Mouse (Mus musculus): ENCODE results near the gene Slc5a9. TPM values are rescaled to one million over a fixed set of nuclear protein-coding genes. Genes with fewer than 3 reads are reported as not detected.

Gene Slc5a9
- total and polyA plus RNA-seq, 2 experiments from 2014 or later = not detected

DNA sequence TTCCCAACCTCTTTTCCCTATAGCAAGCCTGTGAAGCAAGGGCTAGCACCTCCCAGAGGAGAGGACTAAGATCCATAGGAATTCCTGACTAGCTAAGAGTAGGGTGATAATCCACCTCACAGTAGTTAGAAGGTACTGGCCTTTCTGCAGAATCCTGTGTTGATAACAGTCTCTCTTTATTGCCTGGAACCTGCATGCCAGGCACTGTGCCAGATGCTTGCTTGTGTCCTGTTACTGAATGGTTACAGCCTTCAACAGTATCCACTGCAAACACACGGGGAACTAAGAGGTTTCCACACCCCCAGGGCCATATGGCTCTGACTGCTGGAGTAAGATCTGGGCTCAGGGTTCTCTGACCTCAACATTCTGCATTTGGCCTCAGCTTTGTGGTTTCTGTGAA lies 5.0 kb downstream of the Slc5a9 start:
- DNase-seq (ENCODE audit: low spot score) (no peak), ATAC-seq (ENCODE audit: insufficient read depth, low read depth) (no peak)
- Histone ChIP-seq H3K9me3 (replicated peaks; ENCODE audit: control insufficient read depth, low read length) (no peaks in the 10 kb centered on the region), H3K27me3 (ENCODE audit: control insufficient read depth, insufficient read depth, low read length) (no peaks in the 10 kb centered on the region), H3K4me1 (ENCODE audit: control insufficient read depth, insufficient read depth) (no peaks in the 10 kb centered on the region), H3K9ac (replicated peaks; ENCODE audit: low read depth, low read length) (no peak overlapping the region), H3K4me3 (ENCODE audit: low read depth, low read length) (no peak overlapping the region), H3K36me3 (replicated peaks; ENCODE audit: control insufficient read depth, insufficient read depth, low read length) (no peaks in the 10 kb centered on the region), H3K4me2 (ENCODE audit: low read depth, low read length) (no peak overlapping the region), H3K27ac (ENCODE audit: low read depth) (no peak overlapping the region)
- TF ChIP-seq EP300 (IDR thresholded peaks at IDR 0.05; ENCODE audit: low read depth) (no peak), CTCF (IDR thresholded peaks at IDR 0.05; ENCODE audit: low read depth) (no peak)
- WGBS = 13% methylated on average over 1 of the region's 1 CpGs

DNA sequence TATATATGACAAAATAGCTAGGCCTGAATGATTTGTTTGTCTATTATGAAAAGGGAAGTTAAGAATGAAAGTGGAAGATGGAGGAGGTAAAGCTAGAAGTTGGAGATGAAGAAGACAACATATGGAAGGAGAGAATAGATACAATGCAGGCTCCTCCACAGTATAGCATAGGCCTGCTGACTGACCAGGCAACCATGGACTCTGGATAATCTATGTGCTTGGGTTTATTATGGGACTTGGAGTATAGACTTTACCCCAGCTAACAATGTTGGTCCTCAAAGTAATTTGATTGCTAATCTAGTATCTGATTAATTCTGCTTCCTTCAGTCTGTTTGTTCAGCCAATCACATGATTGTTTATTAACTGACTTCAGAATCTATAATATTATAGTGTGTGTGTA lies 10.6 kb downstream of the Slc5a9 start:
- H3K4me1 ChIP-seq (ENCODE audit: control insufficient read depth, insufficient read depth) = no peaks in the 10 kb centered on the region
- DNase-seq (ENCODE audit: low spot score) = no peak
- no peak for ATAC-seq (ENCODE audit: insufficient read depth, low read depth)
- no peaks in the 10 kb centered on the region for H3K36me3 ChIP-seq (replicated peaks; ENCODE audit: control insufficient read depth, insufficient read depth, low read length)
- no peak overlapping the region for H3K9ac ChIP-seq (replicated peaks; ENCODE audit: low read depth, low read length)
- TF ChIP-seq EP300 (IDR thresholded peaks at IDR 0.05; ENCODE audit: low read depth) (no peak), CTCF (IDR thresholded peaks at IDR 0.05; ENCODE audit: low read depth) (no peak)
- no peak overlapping the region for H3K4me2 ChIP-seq (ENCODE audit: low read depth, low read length)
- H3K4me3 ChIP-seq (ENCODE audit: low read depth, low read length) = no peak overlapping the region
- no peak overlapping the region for H3K27ac ChIP-seq (ENCODE audit: low read depth)
- H3K9me3 ChIP-seq (replicated peaks; ENCODE audit: control insufficient read depth, low read length) = no peaks in the 10 kb centered on the region
- H3K27me3 ChIP-seq (ENCODE audit: control insufficient read depth, insufficient read depth, low read length) = no peaks in the 10 kb centered on the region

- no peaks in the 10 kb centered on the region for H3K36me3 ChIP-seq (replicated peaks; ENCODE audit: control insufficient read depth, insufficient read depth, low read length)
- peak overlapping the region; percentile 54 for H3K4me2 ChIP-seq (ENCODE audit: low read depth, low read length)
- no peak overlapping the region for H3K9ac ChIP-seq (replicated peaks; ENCODE audit: low read depth, low read length)
- H3K4me1 ChIP-seq (ENCODE audit: control insufficient read depth, insufficient read depth) = no peaks in the 10 kb centered on the region
- no peak overlapping the region for H3K27ac ChIP-seq (ENCODE audit: low read depth)
- DNase-seq (ENCODE audit: low spot score) (peak; percentile 43), ATAC-seq (ENCODE audit: insufficient read depth, low read depth) (peak; percentile 45; the same call in 1 of the 2 replicates)
- no peaks in the 10 kb centered on the region for H3K27me3 ChIP-seq (ENCODE audit: control insufficient read depth, insufficient read depth, low read length)
- WGBS = 19% methylated on average over 4 of the region's 4 CpGs
- peak; percentile 89 for TF ChIP-seq CTCF (IDR thresholded peaks at IDR 0.05; ENCODE audit: low read depth)
- TF ChIP-seq EP300 (IDR thresholded peaks at IDR 0.05; ENCODE audit: low read depth) = no peak
- H3K9me3 ChIP-seq (replicated peaks; ENCODE audit: control insufficient read depth, low read length) = no peaks in the 10 kb centered on the region
- H3K4me3 ChIP-seq (ENCODE audit: low read depth, low read length) = peak overlapping the region; percentile 28; the same call in 1 of the 2 replicates
Measured at GRCm38 (mm10) chr4:111886607-111887006, 16.1 kb downstream of the Slc5a9 start.

GRCm38 (mm10) chr4:111886018-111886417 lies 16.7 kb downstream of the Slc5a9 start:
- Histone ChIP-seq H3K9me3 (replicated peaks; ENCODE audit: control insufficient read depth, low read length) (no peaks in the 10 kb centered on the region), H3K4me1 (ENCODE audit: control insufficient read depth, insufficient read depth) (no peaks in the 10 kb centered on the region), H3K27me3 (ENCODE audit: control insufficient read depth, insufficient read depth, low read length) (no peaks in the 10 kb centered on the region), H3K36me3 (replicated peaks; ENCODE audit: control insufficient read depth, insufficient read depth, low read length) (no peaks in the 10 kb centered on the region), H3K9ac (replicated peaks; ENCODE audit: low read depth, low read length) (no peak overlapping the region), H3K27ac (ENCODE audit: low read depth) (no peak overlapping the region), H3K4me3 (ENCODE audit: low read depth, low read length) (peak overlapping the region; percentile 28; the same call in 1 of the 2 replicates), H3K4me2 (ENCODE audit: low read depth, low read length) (peak overlapping the region; percentile 54)
- peak; percentile 25; the same call in 1 of the 2 replicates for ATAC-seq (ENCODE audit: insufficient read depth, low read depth)
- DNase-seq (ENCODE audit: low spot score) = peak; percentile 56
- TF ChIP-seq EP300 (IDR thresholded peaks at IDR 0.05; ENCODE audit: low read depth) (no peak), CTCF (IDR thresholded peaks at IDR 0.05; ENCODE audit: low read depth) (peak; percentile 75)
- WGBS = 4% methylated on average over 7 of the region's 7 CpGs

- Histone ChIP-seq H3K27ac (ENCODE audit: low read depth) (no peak overlapping the region), H3K9ac (replicated peaks; ENCODE audit: low read depth, low read length) (no peak overlapping the region), H3K36me3 (replicated peaks; ENCODE audit: control insufficient read depth, insufficient read depth, low read length) (no peaks in the 10 kb centered on the region), H3K4me2 (ENCODE audit: low read depth, low read length) (no peak overlapping the region), H3K9me3 (replicated peaks; ENCODE audit: control insufficient read depth, low read length) (no peaks in the 10 kb centered on the region), H3K27me3 (ENCODE audit: control insufficient read depth, insufficient read depth, low read length) (no peaks in the 10 kb centered on the region), H3K4me3 (ENCODE audit: low read depth, low read length) (no peak overlapping the region), H3K4me1 (ENCODE audit: control insufficient read depth, insufficient read depth) (peaks cover 3% of the 10 kb centered on the region; the same call in 1 of the 2 replicates)
- no peak for DNase-seq (ENCODE audit: low spot score)
- TF ChIP-seq CTCF (IDR thresholded peaks at IDR 0.05; ENCODE audit: low read depth) (no peak), EP300 (IDR thresholded peaks at IDR 0.05; ENCODE audit: low read depth) (no peak)
- no peak for ATAC-seq (ENCODE audit: insufficient read depth, low read depth)
- 76% methylated on average over 12 of the region's 12 CpGs for WGBS
Measured at GRCm38 (mm10) chr4:111883543-111883942, 19.2 kb downstream of the Slc5a9 start.
